Mouse (Mus musculus) stomach, embryonic 16.5 days (tissue): ENCODE data around the gene March4. TPM values are rescaled to one million over a fixed set of nuclear protein-coding genes. Genes with fewer than 3 reads are reported as not detected.

ENCODE experiments used
- ATAC-seq: fragments of 200-750 bp; cut with Nextera tagmentation; 2 replicates; pipeline ENCODE4 v1.8.0; 2017; ENCODE audit warnings: moderate number of reproducible peaks, moderate TSS enrichment; ENCODE audit not compliant: insufficient read depth, low FRiP score
- H3K27ac ChIP-seq: fragments of 300-500 bp; sonication (generic); 2 replicates; pipeline ENCODE4 v1.5.1; 2014; ENCODE audit warnings: low read length
- H3K27me3 ChIP-seq: fragments of 300-500 bp; sonication (generic); 2 replicates; pipeline ENCODE4 v1.6.1; 2014; ENCODE audit warnings: low read length, control low read depth, mixed read lengths; ENCODE audit not compliant: control insufficient read depth, insufficient read depth
- H3K36me3 ChIP-seq: fragments of 300-500 bp; sonication (generic); 2 replicates; pipeline ENCODE4 v1.6.1; 2014; ENCODE audit warnings: low read length; ENCODE audit not compliant: control insufficient read depth, insufficient read depth
- H3K4me1 ChIP-seq: fragments of 300-500 bp; sonication (generic); 2 replicates; pipeline ENCODE4 v1.6.1; 2014; ENCODE audit warnings: low read length, control low read depth, mixed read lengths; ENCODE audit not compliant: control insufficient read depth, insufficient read depth
- H3K4me2 ChIP-seq: fragments of 300-500 bp; sonication (generic); 2 replicates; pipeline ENCODE4 v1.6.1; 2014; ENCODE audit warnings: low read depth, low read length, mixed read lengths
- H3K4me3 ChIP-seq: fragments of 300-500 bp; sonication (generic); replicated peaks from 2 replicates; pipeline ENCODE4 v1.5.1; 2014; ENCODE audit warnings: mild to moderate bottlenecking, low read length
- H3K9ac ChIP-seq: fragments of 300-500 bp; sonication (generic); 2 replicates; pipeline ENCODE4 v1.6.1; 2014; ENCODE audit warnings: low read length
- H3K9me3 ChIP-seq: fragments of 300-500 bp; sonication (generic); replicated peaks from 2 replicates; pipeline ENCODE4 v1.6.1; 2016; ENCODE audit warnings: low read length, control low read depth; ENCODE audit not compliant: control insufficient read depth
- WGBS: fragments of 180-500 bp; shearing (Covaris S2); extraction: QIAGEN DNeasy Blood & Tissue Kit; methylation state at CpG from one replicate; pipeline ENCODE4 v1.1.7; 2014; 5-methylcytosine and 5-hydroxymethylcytosine counted together
- polyA plus RNA-seq: library from polyadenylated mRNA; unstranded; fragments of >200 nt; fragmentation: Nextera tagmentation; extraction: Ambion mirVana; gene quantifications from 2 replicates; pipeline ENCODE4 v1.2.1, GENCODE M21; 2015

The March4 gene
- polyA plus RNA-seq, 1 experiment from 2014 or later, result 0.14 TPM

DNA sequence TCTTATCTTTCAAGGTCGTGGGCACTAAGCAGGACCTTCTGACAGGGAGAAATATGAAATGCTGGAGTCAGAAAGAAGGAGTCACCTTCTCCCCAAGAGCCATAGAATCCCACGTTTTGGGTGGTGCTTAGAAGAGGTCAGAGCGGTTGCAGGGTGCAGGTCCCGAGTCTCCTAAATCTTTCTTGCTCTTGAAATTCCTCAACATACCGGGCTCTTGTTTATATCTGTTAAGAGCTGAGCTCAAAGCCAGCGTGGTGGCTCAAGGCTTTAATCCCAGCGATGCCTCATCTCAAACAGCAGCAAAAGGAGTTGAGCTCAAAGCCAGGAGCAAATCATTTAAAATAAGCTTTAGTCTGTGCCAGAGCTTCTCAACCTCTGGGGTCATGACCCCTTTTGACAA, 37.9 kb upstream of the March4 start:
- Histone ChIP-seq H3K4me2 (no peak overlapping the region), H3K36me3 (no peaks in the 10 kb centered on the region), H3K4me3 (no peak overlapping the region), H3K27me3 (no peaks in the 10 kb centered on the region), H3K27ac (no peak overlapping the region), H3K4me1 (no peaks in the 10 kb centered on the region), H3K9me3 (no peaks in the 10 kb centered on the region), H3K9ac (no peak overlapping the region)
- no peak for ATAC-seq
- 30% methylated on average over 7 of the region's 7 CpGs for WGBS

DNA sequence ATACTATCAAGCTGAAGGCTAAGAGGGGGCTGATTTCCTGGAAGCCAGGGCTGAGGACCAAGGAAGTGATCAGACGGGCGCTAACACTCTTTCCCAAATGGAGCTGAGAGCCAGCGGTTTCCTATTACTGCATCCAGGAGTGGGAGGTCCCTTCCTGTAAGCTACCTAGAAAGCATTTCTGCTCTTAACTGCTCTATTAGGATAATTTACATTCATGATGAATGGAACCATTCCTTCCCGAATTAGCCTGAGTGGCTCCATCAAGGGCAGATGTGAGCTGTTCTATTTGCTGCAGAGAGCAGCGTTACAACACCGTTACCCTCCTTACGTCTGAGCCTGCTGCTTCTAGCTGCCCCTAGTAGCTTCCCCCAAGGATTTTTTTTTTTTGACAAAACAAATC, 37.3 kb upstream of the March4 start:
- no peaks in the 10 kb centered on the region for H3K4me1 ChIP-seq
- 45% methylated on average over 7 of the region's 7 CpGs for WGBS
- no peak overlapping the region for H3K4me3 ChIP-seq
- H3K27me3 ChIP-seq, result no peaks in the 10 kb centered on the region
- no peak overlapping the region for H3K9ac ChIP-seq
- no peaks in the 10 kb centered on the region for H3K36me3 ChIP-seq
- H3K9me3 ChIP-seq, result no peaks in the 10 kb centered on the region
- H3K4me2 ChIP-seq, result no peak overlapping the region
- no peak overlapping the region for H3K27ac ChIP-seq
- no peak for ATAC-seq

DNA sequence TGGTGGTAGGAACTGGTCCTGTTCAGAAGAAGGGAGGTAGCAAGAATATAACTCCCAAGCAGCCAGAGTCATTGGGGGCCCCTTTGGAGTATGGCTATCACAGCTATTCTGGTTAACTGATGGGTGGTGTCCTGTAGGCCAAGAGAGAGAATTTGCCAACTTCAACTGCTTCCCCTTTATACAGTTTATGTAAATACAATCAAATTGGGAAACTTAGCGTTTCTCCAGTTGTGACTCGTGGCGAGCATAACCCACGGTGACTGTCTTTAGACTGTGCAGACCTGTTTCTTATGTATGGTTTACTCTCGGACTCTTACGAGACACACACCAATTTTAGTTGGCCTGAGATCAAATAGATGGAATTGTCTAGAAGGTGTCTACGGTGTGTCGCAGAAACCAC, 32.0 kb upstream of the March4 start:
- no peak overlapping the region for H3K9ac ChIP-seq
- H3K27ac ChIP-seq, result no peak overlapping the region
- no peaks in the 10 kb centered on the region for H3K27me3 ChIP-seq
- H3K4me1 ChIP-seq, result no peaks in the 10 kb centered on the region
- WGBS, result 89% methylated on average over 8 of the region's 8 CpGs
- no peak overlapping the region for H3K4me2 ChIP-seq
- ATAC-seq, result no peak
- H3K36me3 ChIP-seq, result no peaks in the 10 kb centered on the region
- no peaks in the 10 kb centered on the region for H3K9me3 ChIP-seq
- H3K4me3 ChIP-seq, result no peak overlapping the region

DNA sequence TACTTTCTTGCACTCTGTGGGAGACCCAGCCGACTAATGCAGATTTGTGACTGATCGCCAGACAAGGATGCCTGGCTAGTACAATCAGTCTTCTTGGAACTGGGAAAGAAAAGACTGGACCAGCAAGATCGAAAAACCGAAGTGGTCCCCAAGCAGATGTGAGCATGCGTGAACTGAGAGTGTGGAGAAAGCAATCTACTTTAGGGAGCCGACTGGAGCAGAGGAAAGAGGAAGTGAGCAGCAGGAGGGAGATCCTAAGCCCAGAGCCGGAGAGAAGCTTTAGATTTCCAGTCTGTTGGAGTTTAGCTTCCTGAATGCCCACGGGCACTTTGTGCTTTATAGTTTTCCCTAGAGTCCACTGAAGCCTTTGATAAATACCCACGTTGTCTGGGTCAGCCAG, 30.3 kb upstream of the March4 start:
- no peaks in the 10 kb centered on the region for H3K36me3 ChIP-seq
- no peak overlapping the region for H3K4me2 ChIP-seq
- H3K9ac ChIP-seq, result no peak overlapping the region
- 38% methylated on average over 9 of the region's 9 CpGs for WGBS
- H3K9me3 ChIP-seq, result no peaks in the 10 kb centered on the region
- no peak for ATAC-seq
- H3K4me3 ChIP-seq, result no peak overlapping the region
- no peaks in the 10 kb centered on the region for H3K4me1 ChIP-seq
- no peaks in the 10 kb centered on the region for H3K27me3 ChIP-seq
- H3K27ac ChIP-seq, result no peak overlapping the region

DNA sequence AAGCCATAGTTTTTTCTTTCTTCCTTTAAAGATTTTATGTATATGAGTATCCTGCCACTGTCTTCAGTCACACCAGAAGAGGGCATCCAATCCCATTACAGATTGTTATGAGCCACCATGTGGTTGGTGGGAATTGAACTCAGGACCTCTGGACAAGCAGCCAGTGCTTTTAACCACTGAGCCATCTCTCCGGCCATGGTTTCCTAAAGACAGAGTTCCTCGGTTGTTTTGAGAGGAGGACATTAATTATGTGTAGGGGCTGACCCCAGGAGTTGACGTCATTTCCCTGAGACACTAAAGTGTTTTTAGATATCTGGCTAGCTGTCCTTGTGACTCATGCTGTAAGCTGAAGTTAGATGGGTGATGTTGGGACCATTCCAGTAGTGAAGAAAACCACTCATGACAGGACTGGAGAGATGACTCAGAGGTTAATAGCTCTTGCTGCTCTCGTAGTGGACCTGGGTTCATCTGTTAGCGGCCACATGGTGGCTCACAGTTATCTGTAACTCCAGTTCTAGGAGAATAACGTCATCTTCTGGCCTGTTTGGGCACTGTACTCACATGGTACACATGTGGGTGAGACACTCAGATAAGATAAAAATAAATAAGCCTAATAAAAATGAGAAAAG, 27.7 kb upstream of the March4 start:
- Histone ChIP-seq H3K9me3 (no peaks in the 10 kb centered on the region), H3K36me3 (no peaks in the 10 kb centered on the region)
- WGBS, result 60% methylated on average over 6 of the region's 6 CpGs

DNA sequence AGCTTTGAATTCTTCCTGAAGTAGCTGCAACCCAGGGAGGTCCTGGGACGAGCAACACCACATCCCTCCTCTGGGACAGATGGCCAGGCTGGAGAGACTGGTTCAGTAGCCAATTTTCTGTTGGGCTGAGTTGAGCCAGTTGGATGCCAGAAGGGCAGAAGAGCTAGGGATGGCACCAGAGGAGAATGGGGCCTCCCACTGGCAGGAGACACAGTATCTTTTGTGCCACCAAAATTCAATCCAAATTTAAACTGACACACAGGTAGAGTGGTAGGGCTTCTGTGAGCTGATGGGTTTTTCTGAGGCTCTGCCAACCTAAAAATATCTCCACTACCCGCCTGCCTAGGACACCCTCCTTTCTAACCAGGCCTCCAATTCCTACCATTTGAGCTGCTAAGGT, 21.9 kb upstream of the March4 start:
- ATAC-seq, result no peak
- no peaks in the 10 kb centered on the region for H3K27me3 ChIP-seq
- no peak overlapping the region for H3K4me3 ChIP-seq
- H3K9me3 ChIP-seq, result no peaks in the 10 kb centered on the region
- no peaks in the 10 kb centered on the region for H3K36me3 ChIP-seq
- H3K4me2 ChIP-seq, result no peak overlapping the region
- no peak overlapping the region for H3K27ac ChIP-seq
- WGBS, result 65% methylated on average over 2 of the region's 2 CpGs
- H3K4me1 ChIP-seq, result no peaks in the 10 kb centered on the region
- H3K9ac ChIP-seq, result no peak overlapping the region

More for the DNA sequence above, 27.7 kb upstream of the March4 start:
- Histone ChIP-seq H3K4me3 (no peak overlapping the region), H3K27ac (no peak overlapping the region), H3K4me1 (no peaks in the 10 kb centered on the region), H3K9ac (no peak overlapping the region), H3K4me2 (no peak overlapping the region), H3K27me3 (no peaks in the 10 kb centered on the region)
- no peak for ATAC-seq

DNA sequence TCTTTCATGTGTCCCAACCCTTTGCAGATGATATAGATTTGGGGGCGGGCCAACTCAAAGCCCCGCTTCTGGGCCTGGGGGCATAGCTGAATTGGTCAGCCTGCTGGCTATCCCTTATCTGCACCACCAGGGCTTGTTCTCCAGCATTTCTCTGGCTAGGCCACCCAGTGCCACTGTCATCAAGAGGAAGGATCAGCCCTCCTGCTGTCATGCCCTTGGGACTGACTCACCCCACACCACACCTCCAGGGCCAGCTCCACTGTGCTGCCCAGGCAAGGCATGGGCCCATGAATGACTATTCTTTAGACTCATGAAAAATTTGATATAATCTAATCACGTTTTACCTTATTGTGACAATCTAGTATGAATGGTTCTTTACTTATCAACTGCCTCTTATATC, 19.7 kb upstream of the March4 start:
- Histone ChIP-seq H3K9ac (no peak overlapping the region), H3K4me1 (no peaks in the 10 kb centered on the region), H3K4me2 (no peak overlapping the region), H3K4me3 (no peak overlapping the region), H3K9me3 (no peaks in the 10 kb centered on the region), H3K27me3 (no peaks in the 10 kb centered on the region), H3K36me3 (no peaks in the 10 kb centered on the region), H3K27ac (no peak overlapping the region)
- 87% methylated on average over 3 of the region's 3 CpGs for WGBS
- no peak for ATAC-seq

DNA sequence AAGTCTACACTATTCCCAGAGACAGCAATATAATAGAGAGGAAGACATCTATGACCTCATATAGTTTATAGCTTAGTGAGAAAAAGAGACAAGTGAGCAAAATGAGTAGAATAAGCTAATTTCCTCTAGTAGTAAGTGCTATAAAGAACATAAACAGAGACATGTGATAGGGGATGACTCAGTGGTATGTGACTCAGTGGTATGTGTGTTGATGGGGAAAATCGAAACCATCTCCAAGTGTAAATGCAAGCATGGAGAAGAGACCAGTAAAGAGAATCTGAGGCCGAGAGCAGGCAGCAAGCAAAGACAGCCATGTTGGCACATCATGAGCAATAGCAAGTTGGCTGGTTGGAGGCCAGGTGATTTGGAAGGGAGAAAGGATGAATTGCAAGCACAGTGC, 13.6 kb upstream of the March4 start:
- H3K27ac ChIP-seq, result no peak overlapping the region
- no peak for ATAC-seq
- no peaks in the 10 kb centered on the region for H3K36me3 ChIP-seq
- H3K4me3 ChIP-seq, result no peak overlapping the region
- WGBS, result 81% methylated on average over 2 of the region's 2 CpGs
- H3K9me3 ChIP-seq, result no peaks in the 10 kb centered on the region
- H3K4me1 ChIP-seq, result no peaks in the 10 kb centered on the region
- H3K27me3 ChIP-seq, result no peaks in the 10 kb centered on the region
- H3K9ac ChIP-seq, result no peak overlapping the region
- no peak overlapping the region for H3K4me2 ChIP-seq

DNA sequence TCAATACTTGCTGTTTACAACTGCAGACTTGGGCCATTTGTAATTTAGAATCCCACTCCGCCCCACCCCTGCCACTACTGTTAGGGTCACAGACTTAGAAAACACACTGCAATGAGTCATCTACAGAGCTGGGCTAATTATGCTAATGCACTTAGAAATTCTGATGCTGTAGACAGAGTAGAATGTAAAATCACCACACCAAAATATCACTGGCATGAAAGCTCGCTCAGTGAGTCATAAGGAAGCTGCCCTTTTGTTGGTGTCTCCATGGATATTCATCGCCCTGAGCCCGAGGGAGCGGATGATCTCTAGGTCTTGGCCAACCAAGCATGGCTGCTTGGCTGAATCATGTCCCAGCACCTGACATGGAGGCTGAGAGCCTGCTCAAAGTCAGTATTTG, 1.5 kb upstream of the March4 start:
- ATAC-seq, result no peak
- WGBS, result 83% methylated on average over 5 of the region's 5 CpGs
- H3K36me3 ChIP-seq, result no peaks in the 10 kb centered on the region
- H3K27ac ChIP-seq, result no peak overlapping the region
- H3K4me1 ChIP-seq, result no peaks in the 10 kb centered on the region
- H3K9me3 ChIP-seq, result no peaks in the 10 kb centered on the region
- H3K27me3 ChIP-seq, result peaks cover 27% of the 10 kb centered on the region
- no peak overlapping the region for H3K4me2 ChIP-seq
- H3K9ac ChIP-seq, result no peak overlapping the region
- H3K4me3 ChIP-seq, result no peak overlapping the region
